Mouse (Mus musculus) ES-E14 (cell line): ENCODE data around the gene Zfp653. TPM values are rescaled to one million over a fixed set of nuclear protein-coding genes. Genes with fewer than 3 reads are reported as not detected.
"Not testable (repeated sequence)": the region's sequence is repeated elsewhere in the genome, so short reads cannot be mapped to it uniquely, and the experiment has no call there.

Experiments
- DNase-seq: peaks from one replicate; pipeline ENCODE4 v3.0.0-alpha.2; 2013; ENCODE audit warnings: low read depth, low spot score
- H3K27ac ChIP-seq: 2 replicates; pipeline ENCODE4 v1.5.1; 2012; ENCODE audit warnings: low read depth, mild to moderate bottlenecking, low read length, moderate library complexity, mixed read lengths; ENCODE audit not compliant: poor library complexity, insufficient read depth, severe bottlenecking
- H3K36me3 ChIP-seq: 2 replicates; pipeline ENCODE4 v1.6.1; 2012; ENCODE audit warnings: mild to moderate bottlenecking, low read length, moderate library complexity, mixed read lengths; ENCODE audit not compliant: control insufficient read depth, poor library complexity, insufficient read depth, severe bottlenecking
- H3K4me1 ChIP-seq, 2 experiments: fragments of 150-350 bp in 1 of 2; sonication (generic) in 1 of 2; 2 replicates each; pipeline ENCODE4 v1.6.1; 2012; ENCODE audit warnings: low read length in 2 of 2, mild to moderate bottlenecking in 1 of 2, mixed read lengths in 1 of 2; ENCODE audit not compliant: control insufficient read depth in 2 of 2, insufficient read depth in 2 of 2, poor library complexity in 1 of 2
- H3K4me3 ChIP-seq, 2 experiments: fragments of 150-350 bp in 1 of 2; sonication (generic) in 1 of 2; 2 replicates each; pipeline ENCODE4 v1.5.1; 2012; ENCODE audit warnings: low read length in 2 of 2, low read depth in 1 of 2, mild to moderate bottlenecking in 1 of 2, mixed read lengths in 1 of 2; ENCODE audit not compliant: insufficient read depth in 1 of 2, poor library complexity in 1 of 2, severe bottlenecking in 1 of 2
- H3K9ac ChIP-seq: 2 replicates; pipeline ENCODE4 v1.6.1; 2012; ENCODE audit warnings: low read depth, mild to moderate bottlenecking, low read length, mixed read lengths; ENCODE audit not compliant: poor library complexity, insufficient read depth, severe bottlenecking
- H3K9me3 ChIP-seq: fragments of 150-350 bp; sonication (generic); 2 replicates; pipeline ENCODE4 v1.6.1; 2012; ENCODE audit warnings: low read depth, mild to moderate bottlenecking, low read length; ENCODE audit not compliant: control insufficient read depth, insufficient read depth
- CHD2 ChIP-seq: IDR thresholded peaks from 2 replicates; pipeline ENCODE4 v1.6.1; 2014; ENCODE audit warnings: mild to moderate bottlenecking, low read depth, low read length, inconsistent platforms
- HCFC1 ChIP-seq: IDR thresholded peaks from 2 replicates; pipeline ENCODE4 v1.6.1; 2012; ENCODE audit warnings: low read length, inconsistent platforms, borderline replicate concordance; ENCODE audit not compliant: insufficient read depth
- MAFK ChIP-seq: IDR thresholded peaks from 2 replicates; pipeline ENCODE4 v1.6.1; 2014; ENCODE audit warnings: mild to moderate bottlenecking, low read depth, low read length, inconsistent platforms; ENCODE audit not compliant: insufficient read depth
- ZC3H11A ChIP-seq: IDR thresholded peaks from 2 replicates; pipeline ENCODE4 v1.6.1; 2012; ENCODE audit warnings: low read depth, mild to moderate bottlenecking, inconsistent platforms, low read length, borderline replicate concordance
- ZNF384 ChIP-seq: IDR thresholded peaks from 2 replicates; pipeline ENCODE4 v1.6.1; 2012; ENCODE audit warnings: low read depth, low read length, inconsistent platforms
- in situ Hi-C, 2 experiments: fragments of 600-800 bp; cut with MboI; formaldehyde crosslinking; loops; one replicate each; pipeline ENCODE4 v1.15.1; 2025; ENCODE audit warnings: low sequenced_read_pairs in 2 of 2, inconsistent platforms in 1 of 2; ENCODE audit not compliant: unreplicated experiment in 2 of 2
- total RNA-seq: library from RNA; depleted of rRNA; stranded (reverse); fragments of 300-350 nt; gene quantifications from 2 replicates; pipeline ENCODE4 v1.2.3, GENCODE M21; 2012

Zfp653 gene
- total RNA-seq, 1 experiment: 10.9 TPM

DNA sequence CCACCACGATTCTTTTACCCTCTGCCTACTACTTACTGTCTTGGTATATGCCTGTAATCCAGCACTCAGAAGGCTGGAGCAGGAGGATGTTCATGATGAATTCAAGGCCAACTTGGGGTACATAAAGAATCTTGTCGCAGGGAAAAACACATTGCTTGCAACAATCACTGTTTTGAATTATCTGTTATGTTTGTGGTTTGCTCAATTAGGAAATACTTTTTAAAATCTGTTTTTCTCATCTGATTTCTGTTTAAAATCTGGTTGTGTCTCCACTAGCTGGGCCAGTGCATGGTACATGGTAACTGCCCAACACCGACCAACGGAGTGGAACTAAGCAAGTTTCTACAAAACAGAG, 13.5 kb upstream of the Zfp653 start:
- H3K27ac ChIP-seq: no peak overlapping the region
- TF ChIP-seq CHD2 (no peak), ZNF384 (0 out of 2 replicates have a peak, but pooled peaks have one; percentile 15)
- no peak for DNase-seq
- H3K4me1 ChIP-seq: peaks cover 0 to 2% of the 10 kb centered on the region in 2 experiments; a peak in 1 of 4 replicates
- H3K9ac ChIP-seq: peak overlapping the region; percentile 74
- peak overlapping the region; percentile 83 to 94 for H3K4me3 ChIP-seq
- no peaks in the 10 kb centered on the region for H3K36me3 ChIP-seq
- no peaks in the 10 kb centered on the region for H3K9me3 ChIP-seq
- in situ Hi-C loops: no loop called here

DNA sequence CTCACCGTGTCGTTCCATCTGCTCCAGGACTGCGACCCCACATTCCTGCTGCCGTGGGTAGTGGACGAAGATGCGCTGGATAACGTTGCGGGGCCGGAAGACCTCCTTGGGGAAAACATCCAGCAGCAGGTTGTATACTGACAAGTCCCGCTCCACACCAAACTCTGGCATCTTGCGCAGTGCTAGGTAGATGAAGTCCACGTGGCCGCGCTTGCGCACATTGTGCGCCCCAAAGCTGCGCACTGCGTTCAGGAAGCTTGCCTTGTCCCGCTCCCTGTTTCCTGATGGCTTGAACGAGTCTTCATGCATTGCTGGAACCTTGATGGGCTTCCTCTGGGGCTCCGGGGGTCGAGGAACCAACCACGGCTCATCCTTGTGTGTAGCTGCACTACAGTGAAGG, 5.0 kb upstream of the Zfp653 start:
- no peaks in the 10 kb centered on the region for H3K9me3 ChIP-seq
- no peak overlapping the region for H3K27ac ChIP-seq
- DNase-seq: no peak
- in situ Hi-C loops: no loop called here
- no peak for TF ChIP-seq HCFC1
- no peak for TF ChIP-seq MAFK
- TF ChIP-seq ZNF384: no peak
- no peak for TF ChIP-seq CHD2
- no peak for TF ChIP-seq ZC3H11A
- peaks cover 22% of the 10 kb centered on the region for H3K36me3 ChIP-seq
- H3K4me1 ChIP-seq: peaks cover 0 to 4% of the 10 kb centered on the region in 2 experiments; a peak in 1 of 4 replicates
- peak overlapping the region; percentile 49 for H3K9ac ChIP-seq
- H3K4me3 ChIP-seq: peak overlapping the region; percentile 5 to 51

DNA sequence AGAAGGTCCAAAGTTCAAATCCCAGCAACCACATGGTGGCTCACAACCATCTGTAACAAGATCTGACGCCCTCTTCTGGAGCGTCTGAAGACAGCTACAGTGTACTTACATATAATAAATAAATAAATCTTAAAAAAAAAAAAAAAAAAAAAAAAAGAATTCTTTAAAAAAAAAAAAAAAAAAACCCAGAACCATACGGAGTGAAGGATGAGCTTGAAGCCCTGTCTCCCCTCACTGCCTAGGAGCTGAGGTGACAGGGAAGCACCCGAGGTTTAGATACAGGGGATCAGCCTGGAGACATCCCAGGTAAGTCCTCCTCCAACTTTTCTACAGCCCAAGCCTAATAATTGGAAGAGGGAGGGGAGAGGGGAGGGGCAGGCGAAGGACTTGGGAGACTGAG, 4.6 kb upstream of the Zfp653 start:
- H3K4me1 ChIP-seq, H3K9me3 ChIP-seq, DNase-seq, H3K27ac ChIP-seq, in situ Hi-C loops: not testable (repeated sequence)
- Histone ChIP-seq H3K9ac (peak overlapping the region; percentile 49), H3K36me3 (peaks cover 22% of the 10 kb centered on the region), H3K4me3 (peak overlapping the region in 1 of 2 experiments; percentile 51; a peak in 2 of 4 replicates)
- TF ChIP-seq ZNF384: peak; percentile 85

DNA sequence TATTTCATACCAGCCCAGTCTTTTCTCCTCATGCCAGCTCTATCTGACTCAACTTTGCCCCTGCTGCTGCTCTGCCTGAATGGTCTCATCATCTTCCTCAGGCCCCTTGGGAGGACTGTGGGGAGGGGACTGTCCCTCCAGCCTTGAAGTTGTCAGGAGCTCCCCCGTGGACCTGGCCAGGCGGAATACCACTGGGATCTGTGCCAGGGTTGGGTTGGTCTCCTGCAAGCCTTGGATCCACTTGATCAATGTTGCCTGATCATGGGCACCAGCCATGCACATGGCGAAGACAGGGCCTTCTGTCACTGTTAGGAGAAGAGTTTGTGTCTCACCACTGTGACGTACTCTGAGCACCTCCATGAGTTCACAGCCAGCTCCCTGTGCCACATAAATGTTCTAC, 1.1 kb upstream of the Zfp653 start:
- TF ChIP-seq ZNF384: no peak
- no peak for TF ChIP-seq CHD2
- no peak for TF ChIP-seq ZC3H11A
- TF ChIP-seq MAFK: no peak
- no peak for TF ChIP-seq HCFC1
- Histone ChIP-seq H3K9me3 (no peaks in the 10 kb centered on the region), H3K9ac (no peak overlapping the region), H3K4me1 (peaks cover 0 to 7% of the 10 kb centered on the region in 2 experiments; a peak in 1 of 4 replicates), H3K36me3 (peaks cover 31% of the 10 kb centered on the region), H3K27ac (no peak overlapping the region), H3K4me3 (no peak overlapping the region)
- no peak for DNase-seq
- in situ Hi-C loops: no loop called here

DNA sequence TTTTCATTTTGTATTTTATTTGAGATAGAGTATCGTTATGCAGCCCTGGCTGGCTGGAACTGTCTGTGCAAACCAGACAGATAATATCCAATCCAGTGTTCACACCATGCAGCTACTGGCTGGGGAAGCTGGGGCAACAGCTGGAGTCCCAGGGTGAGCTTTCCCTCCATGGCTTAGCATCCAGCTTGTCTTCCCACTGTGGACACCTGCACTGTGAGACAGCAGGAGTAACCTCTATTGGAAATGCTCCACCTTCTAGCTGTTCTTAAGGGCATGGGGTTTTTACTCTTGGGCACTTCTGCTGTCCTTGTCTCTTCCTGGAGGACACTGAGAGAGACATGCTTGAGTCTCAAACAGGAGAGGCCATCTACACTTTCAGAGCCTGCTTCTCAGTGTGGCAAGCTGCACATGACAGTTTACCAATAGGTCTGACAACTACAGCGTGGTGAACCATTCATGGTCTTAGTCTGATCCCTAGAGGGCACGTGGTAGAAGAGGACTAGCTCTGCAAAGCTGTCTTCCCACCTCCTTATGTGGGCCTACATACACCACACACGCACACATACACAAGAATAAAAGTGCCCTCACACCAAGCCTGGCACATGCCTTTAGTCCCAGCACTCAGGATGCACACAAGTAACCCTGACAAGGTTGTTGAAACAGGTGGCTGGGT, 1.2 kb downstream of the Zfp653 start:
- peaks cover 34% of the 10 kb centered on the region for H3K36me3 ChIP-seq
- peaks cover 0 to 4% of the 10 kb centered on the region in 2 experiments; a peak in 1 of 4 replicates for H3K4me1 ChIP-seq
- H3K4me3 ChIP-seq: peak overlapping the region; percentile 24 to 95
- peak overlapping the region; percentile 54 for H3K9ac ChIP-seq
- DNase-seq: no peak
- H3K27ac ChIP-seq: no peak overlapping the region
- no peaks in the 10 kb centered on the region for H3K9me3 ChIP-seq
- in situ Hi-C loops: no loop called here
- TF ChIP-seq HCFC1: no peak
- no peak for TF ChIP-seq CHD2
- no peak for TF ChIP-seq MAFK
- TF ChIP-seq ZC3H11A: no peak
- TF ChIP-seq ZNF384: no peak
